Mouse (Mus musculus): ENCODE data around the gene Mex3b. TPM values are rescaled to one million over a fixed set of nuclear protein-coding genes. Genes with fewer than 3 reads are reported as not detected.

Gene Mex3b
- polyA plus RNA-seq, 1 experiment from 2014 or later = 19.3 TPM

DNA sequence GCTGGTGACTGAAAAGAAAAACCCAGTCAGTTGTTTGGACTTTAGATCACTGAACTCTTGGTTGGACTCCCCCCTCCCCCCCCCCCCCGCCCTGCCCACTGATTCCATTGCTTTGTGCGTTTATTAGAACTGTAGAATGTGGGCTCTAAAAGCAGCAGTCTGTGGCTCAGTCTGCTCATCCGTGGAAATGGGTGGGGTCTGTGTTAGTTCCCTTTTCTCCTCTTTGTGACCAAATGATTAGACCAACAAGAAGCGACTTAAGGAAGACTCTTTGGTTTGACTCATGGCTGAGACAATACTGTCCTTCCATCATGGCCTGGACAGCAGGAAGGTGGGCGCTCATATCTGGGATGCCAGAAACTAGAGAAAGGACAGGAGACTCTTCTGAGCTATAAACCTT is 9.4 kb downstream of the Mex3b start:
- peaks cover 6% of the 10 kb centered on the region for H3K36me3 ChIP-seq (ENCODE audit: control insufficient read depth, insufficient read depth, low read length)
- no peaks in the 10 kb centered on the region for H3K9me3 ChIP-seq (ENCODE audit: control insufficient read depth, low read length)
- H3K27me3 ChIP-seq (replicated peaks; ENCODE audit: control insufficient read depth, insufficient read depth, low read length) = no peaks in the 10 kb centered on the region
- DNase-seq (ENCODE audit: low spot score) (no peak), ATAC-seq (ENCODE audit: low read depth) (no peak)
- no peak overlapping the region for H3K27ac ChIP-seq (replicated peaks; ENCODE audit: low read depth, low read length)
- no peak overlapping the region for H3K4me3 ChIP-seq (ENCODE audit: low read depth, low read length)
- peaks cover 2% of the 10 kb centered on the region; the same call in 1 of the 2 replicates for H3K4me1 ChIP-seq (ENCODE audit: control insufficient read depth, insufficient read depth, low read length)
- no peak overlapping the region for H3K9ac ChIP-seq (ENCODE audit: low read depth, low read length)
- WGBS = 79% methylated on average over 5 of the region's 5 CpGs
- no peak overlapping the region for H3K4me2 ChIP-seq (ENCODE audit: low read depth, low read length)

DNA sequence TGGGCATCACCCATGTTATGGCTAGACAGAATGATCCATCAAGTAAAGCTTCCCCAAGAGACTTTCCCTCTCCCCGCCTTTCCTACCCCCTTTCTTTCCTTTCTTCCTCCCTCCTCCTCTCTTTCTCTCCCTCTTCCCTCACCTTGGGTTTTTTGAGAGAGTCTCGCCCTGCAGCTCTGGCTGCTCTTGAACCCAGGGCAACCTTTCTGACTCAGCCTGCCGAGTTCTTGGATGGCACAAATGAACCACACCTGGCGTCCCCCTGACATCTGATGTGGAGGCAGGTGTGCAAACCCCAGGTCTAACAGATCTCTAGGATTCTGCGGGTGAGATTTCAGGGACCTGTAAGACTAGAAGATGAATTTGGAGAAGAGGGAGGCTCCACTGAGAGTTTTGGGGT is 12.9 kb downstream of the Mex3b start:
- no peaks in the 10 kb centered on the region for H3K36me3 ChIP-seq (ENCODE audit: control insufficient read depth, insufficient read depth, low read length)
- no peaks in the 10 kb centered on the region for H3K9me3 ChIP-seq (ENCODE audit: control insufficient read depth, low read length)
- H3K4me3 ChIP-seq (ENCODE audit: low read depth, low read length) = no peak overlapping the region
- H3K4me2 ChIP-seq (ENCODE audit: low read depth, low read length) = no peak overlapping the region
- H3K27me3 ChIP-seq (replicated peaks; ENCODE audit: control insufficient read depth, insufficient read depth, low read length) = no peaks in the 10 kb centered on the region
- ATAC-seq (ENCODE audit: low read depth) (no peak), DNase-seq (ENCODE audit: low spot score) (no peak)
- WGBS = 89% methylated on average over 5 of the region's 5 CpGs
- no peak overlapping the region for H3K27ac ChIP-seq (replicated peaks; ENCODE audit: low read depth, low read length)
- H3K9ac ChIP-seq (ENCODE audit: low read depth, low read length) = no peak overlapping the region
- 0 out of 2 replicates have a peak, but pooled peaks cover 2% of the 10 kb centered on the region for H3K4me1 ChIP-seq (ENCODE audit: control insufficient read depth, insufficient read depth, low read length)

- 88% methylated on average over 5 of the region's 5 CpGs for WGBS
- no peak overlapping the region for H3K4me3 ChIP-seq (ENCODE audit: low read depth, low read length)
- no peak for DNase-seq (ENCODE audit: low spot score)
- no peaks in the 10 kb centered on the region for H3K36me3 ChIP-seq (ENCODE audit: control insufficient read depth, insufficient read depth, low read length)
- 0 out of 2 replicates have a peak, but pooled peaks cover 2% of the 10 kb centered on the region for H3K4me1 ChIP-seq (ENCODE audit: control insufficient read depth, insufficient read depth, low read length)
- H3K27me3 ChIP-seq (replicated peaks; ENCODE audit: control insufficient read depth, insufficient read depth, low read length) = no peaks in the 10 kb centered on the region
- H3K9ac ChIP-seq (ENCODE audit: low read depth, low read length) = no peak overlapping the region
- no peak for ATAC-seq (ENCODE audit: low read depth)
- no peak overlapping the region for H3K4me2 ChIP-seq (ENCODE audit: low read depth, low read length)
- no peaks in the 10 kb centered on the region for H3K9me3 ChIP-seq (ENCODE audit: control insufficient read depth, low read length)
- H3K27ac ChIP-seq (replicated peaks; ENCODE audit: low read depth, low read length) = no peak overlapping the region
These were observed 13.6 kb downstream of the Mex3b start for GRCm38 (mm10) chr7:82880700-82881099.

GRCm38 (mm10) chr7:82890317-82890850 is 23.3 kb downstream of the Mex3b start:
- H3K9me3 ChIP-seq (ENCODE audit: control insufficient read depth, low read length) = no peaks in the 10 kb centered on the region
- no peak for DNase-seq (ENCODE audit: low spot score)
- no peak overlapping the region for H3K9ac ChIP-seq (ENCODE audit: low read depth, low read length)
- H3K4me1 ChIP-seq (ENCODE audit: control insufficient read depth, insufficient read depth, low read length) = no peaks in the 10 kb centered on the region
- no peak overlapping the region for H3K27ac ChIP-seq (replicated peaks; ENCODE audit: low read depth, low read length)
- H3K4me2 ChIP-seq (ENCODE audit: low read depth, low read length) = no peak overlapping the region
- WGBS = 67% methylated on average over 6 of the region's 6 CpGs
- no peak overlapping the region for H3K4me3 ChIP-seq (ENCODE audit: low read depth, low read length)
- H3K27me3 ChIP-seq (replicated peaks; ENCODE audit: control insufficient read depth, insufficient read depth, low read length) = no peaks in the 10 kb centered on the region
- no peak for ATAC-seq (ENCODE audit: low read depth)
- no peaks in the 10 kb centered on the region for H3K36me3 ChIP-seq (ENCODE audit: control insufficient read depth, insufficient read depth, low read length)

GRCm38 (mm10) chr7:82890875-82891515 is 23.9 kb downstream of the Mex3b start:
- Histone ChIP-seq H3K9ac (ENCODE audit: low read depth, low read length) (no peak overlapping the region), H3K27ac (replicated peaks; ENCODE audit: low read depth, low read length) (no peak overlapping the region), H3K4me1 (ENCODE audit: control insufficient read depth, insufficient read depth, low read length) (no peaks in the 10 kb centered on the region), H3K36me3 (ENCODE audit: control insufficient read depth, insufficient read depth, low read length) (no peaks in the 10 kb centered on the region), H3K27me3 (replicated peaks; ENCODE audit: control insufficient read depth, insufficient read depth, low read length) (no peaks in the 10 kb centered on the region), H3K9me3 (ENCODE audit: control insufficient read depth, low read length) (no peaks in the 10 kb centered on the region), H3K4me3 (ENCODE audit: low read depth, low read length) (no peak overlapping the region), H3K4me2 (ENCODE audit: low read depth, low read length) (no peak overlapping the region)
- no peak for ATAC-seq (ENCODE audit: low read depth)
- no peak for DNase-seq (ENCODE audit: low spot score)
- 38% methylated on average over 1 of the region's 1 CpGs for WGBS

DNA sequence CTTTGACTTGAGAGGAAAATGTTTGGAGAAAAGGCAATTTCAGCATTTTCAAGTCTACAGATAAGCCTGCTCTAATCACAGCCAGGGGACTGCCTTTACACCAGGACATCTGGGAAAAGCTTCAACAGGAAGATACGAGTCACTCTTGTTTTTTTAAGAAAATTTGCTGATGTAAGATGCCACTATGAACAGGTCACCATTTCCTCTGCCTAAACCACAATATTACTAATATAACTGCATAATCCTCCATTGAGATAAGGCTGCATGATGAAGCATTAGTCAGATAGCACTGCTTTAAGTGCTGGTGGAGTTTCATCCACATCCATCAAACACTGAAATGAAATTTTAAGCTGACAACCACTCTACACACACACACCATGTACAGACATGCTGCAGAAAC is 27.2 kb downstream of the Mex3b start:
- H3K9ac ChIP-seq (ENCODE audit: low read depth, low read length) = no peak overlapping the region
- no peaks in the 10 kb centered on the region for H3K36me3 ChIP-seq (ENCODE audit: control insufficient read depth, insufficient read depth, low read length)
- no peak for ATAC-seq (ENCODE audit: low read depth)
- no peak for DNase-seq (ENCODE audit: low spot score)
- no peaks in the 10 kb centered on the region for H3K9me3 ChIP-seq (ENCODE audit: control insufficient read depth, low read length)
- 26% methylated on average over 1 of the region's 1 CpGs for WGBS
- H3K27me3 ChIP-seq (replicated peaks; ENCODE audit: control insufficient read depth, insufficient read depth, low read length) = no peaks in the 10 kb centered on the region
- no peak overlapping the region for H3K4me3 ChIP-seq (ENCODE audit: low read depth, low read length)
- no peak overlapping the region for H3K4me2 ChIP-seq (ENCODE audit: low read depth, low read length)
- no peaks in the 10 kb centered on the region for H3K4me1 ChIP-seq (ENCODE audit: control insufficient read depth, insufficient read depth, low read length)
- H3K27ac ChIP-seq (replicated peaks; ENCODE audit: low read depth, low read length) = no peak overlapping the region

- no peaks in the 10 kb centered on the region for H3K9me3 ChIP-seq (ENCODE audit: control insufficient read depth, low read length)
- no peak overlapping the region for H3K9ac ChIP-seq (ENCODE audit: low read depth, low read length)
- no peaks in the 10 kb centered on the region for H3K36me3 ChIP-seq (ENCODE audit: control insufficient read depth, insufficient read depth, low read length)
- no peaks in the 10 kb centered on the region for H3K27me3 ChIP-seq (replicated peaks; ENCODE audit: control insufficient read depth, insufficient read depth, low read length)
- no peak overlapping the region for H3K4me3 ChIP-seq (ENCODE audit: low read depth, low read length)
- peak; percentile 72 for DNase-seq (ENCODE audit: low spot score)
- no peak overlapping the region for H3K4me2 ChIP-seq (ENCODE audit: low read depth, low read length)
- peaks cover 4% of the 10 kb centered on the region; the same call in 1 of the 2 replicates for H3K4me1 ChIP-seq (ENCODE audit: control insufficient read depth, insufficient read depth, low read length)
- H3K27ac ChIP-seq (replicated peaks; ENCODE audit: low read depth, low read length) = no peak overlapping the region
- WGBS = 47% methylated on average over 2 of the region's 2 CpGs
- no peak for ATAC-seq (ENCODE audit: low read depth)
These were observed 28.5 kb downstream of the Mex3b start for GRCm38 (mm10) chr7:82895606-82896005.

GRCm38 (mm10) chr7:82896750-82897149 is 29.6 kb downstream of the Mex3b start:
- Histone ChIP-seq H3K36me3 (ENCODE audit: control insufficient read depth, insufficient read depth, low read length) (no peaks in the 10 kb centered on the region), H3K27ac (replicated peaks; ENCODE audit: low read depth, low read length) (no peak overlapping the region), H3K9ac (ENCODE audit: low read depth, low read length) (no peak overlapping the region), H3K4me2 (ENCODE audit: low read depth, low read length) (no peak overlapping the region), H3K4me1 (ENCODE audit: control insufficient read depth, insufficient read depth, low read length) (peaks cover 4% of the 10 kb centered on the region; the same call in 1 of the 2 replicates), H3K4me3 (ENCODE audit: low read depth, low read length) (no peak overlapping the region), H3K27me3 (replicated peaks; ENCODE audit: control insufficient read depth, insufficient read depth, low read length) (no peaks in the 10 kb centered on the region), H3K9me3 (ENCODE audit: control insufficient read depth, low read length) (no peaks in the 10 kb centered on the region)
- ATAC-seq (ENCODE audit: low read depth) (no peak), DNase-seq (ENCODE audit: low spot score) (no peak)
- 39% methylated on average over 3 of the region's 3 CpGs for WGBS

Measured in embryonic facial prominence, embryonic 14.5 days (tissue).